Mouse (Mus musculus) stomach, postnatal 0 days (tissue): ENCODE measurements around the gene G6pdx. TPM values are rescaled to one million over a fixed set of nuclear protein-coding genes. Genes with fewer than 3 reads are reported as not detected.
A peak's percentile ranks its signal among the peaks of the same experiment; 100 is the strongest.

Source experiments
- ATAC-seq: fragments of 200-750 bp; cut with Nextera tagmentation; 2 replicates; pipeline ENCODE4 v1.8.0; 2017; ENCODE audit not compliant: low FRiP score, low TSS enrichment
- DNase-seq: peaks from one replicate; pipeline ENCODE4 v3.0.0-alpha.2; 2016; ENCODE audit warnings: low spot score
- H3K27ac ChIP-seq: fragments of 300-500 bp; sonication (generic); replicated peaks from 2 replicates; pipeline ENCODE4 v1.5.1; 2014; ENCODE audit warnings: mild to moderate bottlenecking, control low read depth
- H3K27me3 ChIP-seq: fragments of 300-500 bp; sonication (generic); 2 replicates; pipeline ENCODE4 v1.6.1; 2014; ENCODE audit warnings: low read length; ENCODE audit not compliant: control insufficient read depth, insufficient read depth
- H3K36me3 ChIP-seq: fragments of 300-500 bp; sonication (generic); 2 replicates; pipeline ENCODE4 v1.6.1; 2014; ENCODE audit warnings: low read length, mixed read lengths; ENCODE audit not compliant: control insufficient read depth, insufficient read depth
- H3K4me1 ChIP-seq: fragments of 300-500 bp; sonication (generic); replicated peaks from 2 replicates; pipeline ENCODE4 v1.6.1; 2014; ENCODE audit warnings: antibody characterized with exemption; ENCODE audit not compliant: control insufficient read depth, insufficient read depth
- H3K4me2 ChIP-seq: fragments of 300-500 bp; sonication (generic); replicated peaks from 2 replicates; pipeline ENCODE4 v1.6.1; 2014; ENCODE audit warnings: low read depth, mild to moderate bottlenecking, control low read depth, moderate library complexity
- H3K4me3 ChIP-seq: fragments of 300-500 bp; sonication (generic); 2 replicates; pipeline ENCODE4 v1.5.1; 2014; ENCODE audit warnings: low read depth, low read length, control low read depth
- H3K9ac ChIP-seq: fragments of 300-500 bp; sonication (generic); 2 replicates; pipeline ENCODE4 v1.6.1; 2014; ENCODE audit warnings: mild to moderate bottlenecking, low read length, control low read depth, mixed read lengths
- H3K9me3 ChIP-seq: fragments of 300-500 bp; sonication (generic); 2 replicates; pipeline ENCODE4 v1.6.1; 2016; ENCODE audit warnings: low read length; ENCODE audit not compliant: control insufficient read depth
- CTCF ChIP-seq: IDR thresholded peaks from 2 replicates; pipeline ENCODE4 v1.5.1; 2016; ENCODE audit warnings: antibody characterized with exemption, low read depth, mild to moderate bottlenecking, moderate library complexity
- EP300 ChIP-seq: optimal IDR thresholded peaks from 2 replicates; pipeline ENCODE3; 2016; ENCODE audit warnings: antibody characterized with exemption
- whole genome bisulfite sequencing: fragments of 180-500 bp; shearing (Covaris S2); extraction: QIAGEN DNeasy Blood & Tissue Kit; methylation state at CpG from one replicate; pipeline ENCODE4 v1.1.7; 2014; 5-methylcytosine and 5-hydroxymethylcytosine counted together
- polyA plus RNA-seq: library from polyadenylated mRNA; unstranded; fragments of >200 nt; fragmentation: Nextera tagmentation; extraction: Ambion mirVana; gene quantifications from 2 replicates; pipeline ENCODE4 v1.2.1, GENCODE M21; 2015

G6pdx gene
- polyA plus RNA-seq, 1 experiment from 2014 or later: 83.7 TPM

GRCm38 (mm10) chrX:74427116-74427515, 1.9 kb downstream of the G6pdx start:
- H3K27ac ChIP-seq: peak overlapping the region; percentile 75; the same call in 1 of the 2 replicates
- H3K4me3 ChIP-seq: no peak overlapping the region
- H3K4me2 ChIP-seq: 0 out of 2 replicates have a peak overlapping the region, but pooled peaks have one; percentile 3
- no peaks in the 10 kb centered on the region for H3K27me3 ChIP-seq
- WGBS: 60% methylated on average over 3 of the region's 3 CpGs
- TF ChIP-seq CTCF: no peak
- no peak for TF ChIP-seq EP300
- H3K4me1 ChIP-seq: no peaks in the 10 kb centered on the region
- no peaks in the 10 kb centered on the region for H3K9me3 ChIP-seq
- no peak overlapping the region for H3K9ac ChIP-seq
- H3K36me3 ChIP-seq: no peaks in the 10 kb centered on the region
- ATAC-seq (no peak), DNase-seq (no peak)

- WGBS: 56% methylated on average over 1 of the region's 1 CpGs
- H3K4me2 ChIP-seq: no peak overlapping the region
- H3K27me3 ChIP-seq: no peaks in the 10 kb centered on the region
- H3K9me3 ChIP-seq: no peaks in the 10 kb centered on the region
- H3K9ac ChIP-seq: no peak overlapping the region
- TF ChIP-seq CTCF (no peak), EP300 (no peak)
- H3K27ac ChIP-seq: peak overlapping the region; percentile 75
- H3K4me1 ChIP-seq: no peaks in the 10 kb centered on the region
- ATAC-seq: no peak
- H3K36me3 ChIP-seq: no peaks in the 10 kb centered on the region
- no peak overlapping the region for H3K4me3 ChIP-seq
- DNase-seq: no peak
These were observed 2.7 kb downstream of the G6pdx start for GRCm38 (mm10) chrX:74426256-74426655.

- no peaks in the 10 kb centered on the region for H3K4me1 ChIP-seq
- no peak for TF ChIP-seq EP300
- TF ChIP-seq CTCF: no peak
- ATAC-seq (peak; percentile 50), DNase-seq (peak; percentile 74)
- H3K27ac ChIP-seq: peak overlapping the region; percentile 86
- WGBS: 67% methylated on average over 4 of the region's 4 CpGs
- H3K36me3 ChIP-seq: no peaks in the 10 kb centered on the region
- no peak overlapping the region for H3K4me2 ChIP-seq
- H3K27me3 ChIP-seq: no peaks in the 10 kb centered on the region
- no peaks in the 10 kb centered on the region for H3K9me3 ChIP-seq
- H3K4me3 ChIP-seq: no peak overlapping the region
- no peak overlapping the region for H3K9ac ChIP-seq
These were observed 3.8 kb downstream of the G6pdx start for GRCm38 (mm10) chrX:74425195-74425594.

GRCm38 (mm10) chrX:74424443-74424842, 4.6 kb downstream of the G6pdx start:
- H3K27me3 ChIP-seq: no peaks in the 10 kb centered on the region
- H3K9me3 ChIP-seq: no peaks in the 10 kb centered on the region
- H3K4me3 ChIP-seq: no peak overlapping the region
- H3K4me1 ChIP-seq: no peaks in the 10 kb centered on the region
- no peak overlapping the region; the same call in 1 of the 2 replicates for H3K4me2 ChIP-seq
- peak overlapping the region; percentile 86 for H3K27ac ChIP-seq
- ATAC-seq (peak; percentile 82), DNase-seq (peak; percentile 73)
- H3K36me3 ChIP-seq: no peaks in the 10 kb centered on the region
- TF ChIP-seq EP300: peak; percentile 44
- no peak for TF ChIP-seq CTCF
- H3K9ac ChIP-seq: no peak overlapping the region

GRCm38 (mm10) chrX:74413377-74413776, 15.6 kb downstream of the G6pdx start:
- no peaks in the 10 kb centered on the region for H3K4me1 ChIP-seq
- H3K9ac ChIP-seq: no peak overlapping the region
- H3K4me2 ChIP-seq: no peak overlapping the region
- no peaks in the 10 kb centered on the region for H3K36me3 ChIP-seq
- ATAC-seq: peak; percentile 61
- DNase-seq: peak; percentile 63
- no peaks in the 10 kb centered on the region for H3K27me3 ChIP-seq
- no peak for TF ChIP-seq EP300
- peak; percentile 97 for TF ChIP-seq CTCF
- no peak overlapping the region for H3K27ac ChIP-seq
- no peak overlapping the region for H3K4me3 ChIP-seq
- H3K9me3 ChIP-seq: no peaks in the 10 kb centered on the region

GRCm38 (mm10) chrX:74408340-74408739, 20.7 kb downstream of the G6pdx start:
- 35% methylated on average over 2 of the region's 2 CpGs for WGBS
- Histone ChIP-seq H3K9me3 (no peaks in the 10 kb centered on the region), H3K4me3 (no peak overlapping the region), H3K27ac (no peak overlapping the region), H3K36me3 (no peaks in the 10 kb centered on the region), H3K4me1 (no peaks in the 10 kb centered on the region), H3K27me3 (no peaks in the 10 kb centered on the region), H3K9ac (no peak overlapping the region), H3K4me2 (no peak overlapping the region)
- TF ChIP-seq CTCF (no peak), EP300 (no peak)
- ATAC-seq: no peak
- no peak for DNase-seq
